Mouse (Mus musculus) forebrain, embryonic 11.5 days (tissue): ENCODE measurements at regions not wholly inside any gene's neighbourhood (a gene's known extent, or its start where the extent isn't known, plus 50 kb on each side); places are given as distances from the start of the nearest gene placed in this dataset.

Experiments used
- ATAC-seq: fragments of 200-750 bp; cut with Nextera tagmentation; replicated peaks from 2 replicates; pipeline ENCODE4 v1.8.0; 2017; ENCODE audit warnings: moderate TSS enrichment; ENCODE audit not compliant: low FRiP score
- DNase-seq: peaks from one replicate; pipeline ENCODE4 v3.0.0-alpha.2; 2017; ENCODE audit warnings: low spot score
- H3K27ac ChIP-seq: fragments of 300-500 bp; sonication (generic); 2 replicates; pipeline ENCODE4 v1.5.1; 2014; ENCODE audit warnings: low read depth, low read length
- H3K27me3 ChIP-seq: fragments of 300-500 bp; sonication (generic); 2 replicates; pipeline ENCODE4 v1.6.1; 2014; ENCODE audit warnings: mild to moderate bottlenecking, low read length, mixed read lengths; ENCODE audit not compliant: control insufficient read depth, insufficient read depth
- H3K36me3 ChIP-seq: fragments of 300-500 bp; sonication (generic); 2 replicates; pipeline ENCODE4 v1.6.1; 2014; ENCODE audit warnings: mild to moderate bottlenecking, low read length, moderate library complexity, mixed read lengths; ENCODE audit not compliant: control insufficient read depth, insufficient read depth
- H3K4me1 ChIP-seq: fragments of 300-500 bp; sonication (generic); replicated peaks from 2 replicates; pipeline ENCODE4 v1.6.1; 2014; ENCODE audit warnings: low read length, mixed read lengths; ENCODE audit not compliant: control insufficient read depth, insufficient read depth
- H3K4me2 ChIP-seq: fragments of 300-500 bp; sonication (generic); 2 replicates; pipeline ENCODE4 v1.6.1; 2014; ENCODE audit warnings: low read depth, mild to moderate bottlenecking, low read length, moderate library complexity, mixed read lengths; ENCODE audit not compliant: severe bottlenecking
- H3K4me3 ChIP-seq: fragments of 300-500 bp; sonication (generic); 2 replicates; pipeline ENCODE4 v1.5.1; 2014; ENCODE audit warnings: low read depth, low read length
- H3K9ac ChIP-seq: fragments of 300-500 bp; sonication (generic); 2 replicates; pipeline ENCODE4 v1.6.1; 2014; ENCODE audit warnings: low read length
- H3K9me3 ChIP-seq: fragments of 300-500 bp; sonication (generic); 2 replicates; pipeline ENCODE4 v1.6.1; 2016; ENCODE audit warnings: low read length, mixed read lengths; ENCODE audit not compliant: control insufficient read depth
- WGBS: fragments of 180-500 bp; shearing (Covaris S2); extraction: QIAGEN DNeasy Blood & Tissue Kit; methylation state at CpG from one replicate; pipeline ENCODE4 v1.1.7; 2014; 5-methylcytosine and 5-hydroxymethylcytosine counted together

GRCm38 (mm10) chr15:62161061-62161460 lies 1238.2 kb upstream of the A1bg start:
- 89% methylated on average over 8 of the region's 8 CpGs for WGBS

GRCm38 (mm10) chr15:62158875-62159675 lies 1236.3 kb upstream of the A1bg start:
- Histone ChIP-seq H3K9ac (no peak overlapping the region), H3K4me3 (no peak overlapping the region), H3K27ac (no peak overlapping the region), H3K9me3 (no peaks in the 10 kb centered on the region), H3K36me3 (no peaks in the 10 kb centered on the region), H3K4me2 (no peak overlapping the region), H3K27me3 (no peaks in the 10 kb centered on the region), H3K4me1 (no peaks in the 10 kb centered on the region)
- DNase-seq (no peak), ATAC-seq (no peak)
- 87% methylated on average over 8 of the region's 8 CpGs for WGBS

More at GRCm38 (mm10) chr15:62161061-62161460, 1238.2 kb upstream of the A1bg start:
- no peak overlapping the region for H3K27ac ChIP-seq
- H3K9ac ChIP-seq: no peak overlapping the region
- ATAC-seq (no peak), DNase-seq (no peak)
- no peak overlapping the region for H3K4me2 ChIP-seq
- no peaks in the 10 kb centered on the region for H3K9me3 ChIP-seq
- H3K27me3 ChIP-seq: no peaks in the 10 kb centered on the region
- no peaks in the 10 kb centered on the region for H3K4me1 ChIP-seq
- no peaks in the 10 kb centered on the region for H3K36me3 ChIP-seq
- H3K4me3 ChIP-seq: no peak overlapping the region

DNA sequence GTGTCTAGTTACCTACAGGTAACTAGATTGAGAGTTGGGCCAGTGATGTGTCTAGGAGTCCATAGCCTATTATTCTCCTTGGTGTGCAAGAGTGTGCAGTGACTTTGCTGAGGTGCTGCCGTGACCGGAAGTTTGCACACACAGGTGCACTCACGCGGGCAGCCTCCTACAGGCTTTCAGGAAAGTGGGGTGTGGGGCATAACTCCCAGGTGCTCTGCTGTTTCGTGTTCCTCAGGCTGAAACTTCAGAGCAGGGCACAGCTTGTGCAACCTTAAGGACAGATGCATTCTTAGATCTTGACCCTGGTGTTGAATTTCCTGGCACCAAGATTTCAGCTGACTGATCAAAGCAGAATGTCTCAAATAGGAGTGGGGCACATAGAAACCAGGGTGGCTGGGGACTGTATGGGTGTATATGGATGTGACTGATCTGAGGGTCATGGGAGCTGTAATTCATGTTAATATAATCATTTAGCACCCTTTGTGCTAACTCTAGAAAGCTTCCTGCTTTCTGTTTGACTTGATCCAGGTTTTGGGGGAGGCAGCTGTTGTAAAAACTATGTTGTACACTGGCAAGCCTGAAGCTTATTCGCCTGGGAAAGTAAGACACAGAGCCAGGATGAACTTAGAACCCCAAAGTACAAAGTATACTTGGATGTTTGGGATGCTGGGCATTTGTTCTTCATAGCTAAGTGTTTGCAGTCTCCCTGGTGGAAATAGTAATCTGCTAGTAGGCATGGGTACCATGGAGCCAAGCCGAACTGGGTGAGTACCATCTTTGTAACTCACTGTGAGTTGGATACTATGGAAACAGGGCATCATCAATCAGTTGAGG lies 1234.6 kb upstream of the A1bg start:
- ATAC-seq (no peak), DNase-seq (no peak)
- H3K4me3 ChIP-seq: no peak overlapping the region
- no peak overlapping the region for H3K9ac ChIP-seq
- 94% methylated on average over 7 of the region's 7 CpGs for WGBS
- H3K36me3 ChIP-seq: no peaks in the 10 kb centered on the region
- H3K9me3 ChIP-seq: no peaks in the 10 kb centered on the region
- H3K4me2 ChIP-seq: no peak overlapping the region
- no peak overlapping the region for H3K27ac ChIP-seq
- no peaks in the 10 kb centered on the region for H3K27me3 ChIP-seq
- H3K4me1 ChIP-seq: no peaks in the 10 kb centered on the region

- WGBS: 69% methylated on average over 9 of the region's 9 CpGs
- no peaks in the 10 kb centered on the region for H3K27me3 ChIP-seq
- no peaks in the 10 kb centered on the region for H3K4me1 ChIP-seq
- H3K4me3 ChIP-seq: no peak overlapping the region
- no peak overlapping the region for H3K4me2 ChIP-seq
- ATAC-seq: no peak
- DNase-seq: no peak
- no peak overlapping the region for H3K9ac ChIP-seq
- H3K27ac ChIP-seq: no peak overlapping the region
- no peaks in the 10 kb centered on the region for H3K36me3 ChIP-seq
- H3K9me3 ChIP-seq: no peaks in the 10 kb centered on the region
Observed at GRCm38 (mm10) chr15:62153222-62153621, 1230.4 kb upstream of the A1bg start.

DNA sequence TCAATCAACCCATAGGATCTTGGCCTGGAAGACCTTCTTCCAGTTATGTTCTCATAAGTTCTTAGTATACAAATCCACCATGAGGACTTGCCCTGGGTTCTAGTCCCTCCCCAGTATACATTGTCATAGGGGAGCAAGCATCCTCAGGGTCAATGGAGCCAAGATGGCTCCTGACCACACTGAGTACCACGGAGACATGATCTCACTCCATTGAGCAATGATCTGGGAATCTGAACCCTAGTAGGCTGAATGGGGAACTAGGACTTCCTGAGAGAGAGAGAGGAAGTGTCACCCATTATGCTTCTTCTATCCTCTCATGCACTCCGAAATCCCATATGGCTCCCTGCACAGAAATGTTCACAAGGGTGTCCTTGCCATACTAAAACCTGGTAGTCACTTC lies 1229.3 kb upstream of the A1bg start:
- Histone ChIP-seq H3K4me2 (no peak overlapping the region), H3K27me3 (no peaks in the 10 kb centered on the region), H3K4me3 (no peak overlapping the region), H3K9ac (no peak overlapping the region), H3K36me3 (no peaks in the 10 kb centered on the region), H3K4me1 (peaks cover 6% of the 10 kb centered on the region; the same call in 1 of the 2 replicates), H3K27ac (no peak overlapping the region), H3K9me3 (no peaks in the 10 kb centered on the region)
- ATAC-seq (no peak), DNase-seq (no peak)
- WGBS: 90% methylated on average over 2 of the region's 2 CpGs

- Histone ChIP-seq H3K4me1 (peaks cover 6% of the 10 kb centered on the region; the same call in 1 of the 2 replicates), H3K9me3 (no peaks in the 10 kb centered on the region), H3K4me2 (no peak overlapping the region), H3K9ac (no peak overlapping the region), H3K27ac (no peak overlapping the region), H3K4me3 (no peak overlapping the region), H3K27me3 (no peaks in the 10 kb centered on the region), H3K36me3 (no peaks in the 10 kb centered on the region)
- WGBS: 85% methylated on average over 3 of the region's 3 CpGs
- DNase-seq: no peak
- no peak for ATAC-seq
Observed at GRCm38 (mm10) chr15:62151690-62152089, 1228.9 kb upstream of the A1bg start.

DNA sequence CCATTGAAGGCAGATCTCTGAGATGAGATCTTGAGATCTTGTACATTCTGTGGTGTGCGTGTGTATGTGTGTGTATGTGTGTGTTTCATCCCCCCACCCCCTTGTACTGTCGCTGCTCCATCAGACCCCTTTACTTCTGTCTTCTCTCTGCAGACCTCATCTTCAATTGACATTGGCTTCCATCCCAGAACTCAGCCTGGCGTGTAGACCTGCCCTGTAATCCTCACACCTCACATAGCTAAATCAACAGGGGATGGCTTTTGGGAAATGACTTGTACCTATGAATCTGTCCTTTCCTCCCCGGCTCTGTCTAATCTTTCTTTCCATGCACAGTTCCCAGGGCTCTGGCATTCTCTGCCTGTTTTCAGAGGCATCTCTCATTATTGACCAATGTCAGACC lies 1227.5 kb upstream of the A1bg start:
- H3K9me3 ChIP-seq: no peaks in the 10 kb centered on the region
- DNase-seq (no peak), ATAC-seq (no peak)
- H3K36me3 ChIP-seq: no peaks in the 10 kb centered on the region
- H3K4me1 ChIP-seq: peaks cover 6% of the 10 kb centered on the region; the same call in 1 of the 2 replicates
- 90% methylated on average over 4 of the region's 4 CpGs for WGBS
- no peak overlapping the region for H3K4me3 ChIP-seq
- H3K9ac ChIP-seq: no peak overlapping the region
- H3K27me3 ChIP-seq: no peaks in the 10 kb centered on the region
- no peak overlapping the region for H3K4me2 ChIP-seq
- no peak overlapping the region for H3K27ac ChIP-seq

DNA sequence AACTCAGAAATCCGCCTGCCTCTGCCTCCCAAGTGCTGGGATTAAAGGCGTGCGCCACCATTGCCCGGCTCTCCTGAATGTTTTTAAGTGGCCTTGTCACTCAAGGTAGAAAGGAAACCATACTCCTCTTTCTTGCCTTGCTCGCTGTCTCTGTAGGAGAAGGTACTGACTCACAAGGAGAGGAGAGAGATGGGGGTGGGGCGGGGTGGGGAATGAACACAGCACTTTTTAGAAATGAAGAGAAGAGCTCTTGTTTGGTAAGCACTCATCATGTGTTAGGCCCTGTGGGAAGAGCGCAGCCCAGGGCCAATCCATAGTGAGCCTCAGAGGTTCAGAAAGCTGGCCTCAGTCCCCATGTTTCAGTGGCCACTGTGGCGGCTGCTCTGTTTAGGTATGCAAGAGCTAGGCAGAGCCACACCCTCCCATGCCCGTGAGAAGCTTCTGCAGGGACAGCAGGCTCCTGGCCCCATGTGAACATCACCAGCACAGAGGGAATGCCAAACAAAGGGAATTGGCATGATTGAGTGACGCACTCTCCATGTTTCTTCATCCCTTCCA lies 1225.9 kb upstream of the A1bg start:
- no peak for ATAC-seq
- H3K9ac ChIP-seq: no peak overlapping the region
- no peak overlapping the region for H3K27ac ChIP-seq
- 91% methylated on average over 10 of the region's 10 CpGs for WGBS
- H3K4me1 ChIP-seq: peaks cover 6% of the 10 kb centered on the region; the same call in 1 of the 2 replicates
- H3K4me2 ChIP-seq: no peak overlapping the region
- H3K4me3 ChIP-seq: no peak overlapping the region
- no peaks in the 10 kb centered on the region for H3K36me3 ChIP-seq
- no peaks in the 10 kb centered on the region for H3K9me3 ChIP-seq
- DNase-seq: no peak
- H3K27me3 ChIP-seq: no peaks in the 10 kb centered on the region
